Mouse (Mus musculus) hindbrain, postnatal 0 days (tissue): Measurements from ENCODE around the gene Man2b1. TPM values are rescaled to one million over a fixed set of nuclear protein-coding genes. Genes with fewer than 3 reads are reported as not detected.
"Not testable (repeated sequence)": the region's sequence is repeated elsewhere in the genome, so short reads cannot be mapped to it uniquely, and the experiment has no call there.

Source experiments
- ATAC-seq: fragments of 200-750 bp; cut with Nextera tagmentation; 2 replicates; pipeline ENCODE4 v1.8.0; 2017; ENCODE audit warnings: mild to moderate bottlenecking, moderate TSS enrichment, moderate library complexity
- DNase-seq: peaks from one replicate; pipeline ENCODE4 v3.0.0-alpha.2; 2015; ENCODE audit warnings: low spot score
- H3K27ac ChIP-seq: fragments of 300-500 bp; sonication (generic); 2 replicates; pipeline ENCODE4 v1.5.1; 2014; ENCODE audit warnings: mild to moderate bottlenecking
- H3K27me3 ChIP-seq: fragments of 300-500 bp; sonication (generic); 2 replicates; pipeline ENCODE4 v1.6.1; 2014; ENCODE audit warnings: low read length, mixed read lengths; ENCODE audit not compliant: insufficient read depth
- H3K36me3 ChIP-seq: fragments of 300-500 bp; sonication (generic); 2 replicates; pipeline ENCODE4 v1.6.1; 2014; ENCODE audit warnings: low read length, mixed read lengths; ENCODE audit not compliant: insufficient read depth
- H3K4me1 ChIP-seq: fragments of 300-500 bp; sonication (generic); 2 replicates; pipeline ENCODE4 v1.6.1; 2014; ENCODE audit warnings: antibody characterized with exemption, low read length, mixed read lengths; ENCODE audit not compliant: insufficient read depth
- H3K4me2 ChIP-seq: fragments of 300-500 bp; sonication (generic); 2 replicates; pipeline ENCODE4 v1.6.1; 2014; ENCODE audit warnings: low read depth, mild to moderate bottlenecking, low read length, moderate library complexity, mixed read lengths
- H3K4me3 ChIP-seq: fragments of 300-500 bp; sonication (generic); 2 replicates; pipeline ENCODE4 v1.5.1; 2014; ENCODE audit warnings: low read length
- H3K9ac ChIP-seq: fragments of 300-500 bp; sonication (generic); replicated peaks from 2 replicates; pipeline ENCODE4 v1.6.1; 2014; ENCODE audit warnings: mild to moderate bottlenecking, low read length, moderate library complexity, mixed read lengths
- H3K9me3 ChIP-seq: fragments of 300-500 bp; sonication (generic); 2 replicates; pipeline ENCODE4 v1.6.1; 2016; ENCODE audit warnings: low read length, mixed read lengths
- CTCF ChIP-seq: IDR thresholded peaks from 2 replicates; pipeline ENCODE4 v1.5.1; 2016; ENCODE audit warnings: antibody characterized with exemption, control low read depth, low read depth
- WGBS: fragments of 180-500 bp; shearing (Covaris S2); extraction: QIAGEN DNeasy Blood & Tissue Kit; methylation state at CpG from one replicate; pipeline ENCODE4 v1.1.7; 2014; 5-methylcytosine and 5-hydroxymethylcytosine counted together
- polyA plus RNA-seq: library from polyadenylated mRNA; unstranded; fragments of >200 nt; fragmentation: Nextera tagmentation; extraction: Ambion mirVana; gene quantifications from 2 replicates; pipeline ENCODE4 v1.2.1, GENCODE M21; 2015
- total RNA-seq: library from RNA; depleted of rRNA; stranded (reverse); fragments of >200 nt; gene quantifications from 2 replicates; pipeline ENCODE4 v1.2.3, GENCODE M21; 2014

The Man2b1 gene
- total and polyA plus RNA-seq, 2 experiments from 2014 or later: 22.5 to 32.9 TPM

GRCm38 (mm10) chr8:85115501-85115900, 32.4 kb downstream of the Man2b1 start:
- H3K4me2 ChIP-seq: no peak overlapping the region
- no peaks in the 10 kb centered on the region for H3K27me3 ChIP-seq
- no peak for TF ChIP-seq CTCF
- H3K9ac ChIP-seq: no peak overlapping the region
- H3K4me3 ChIP-seq: no peak overlapping the region
- WGBS: 77% methylated on average over 4 of the region's 4 CpGs
- DNase-seq (no peak), ATAC-seq (no peak)
- peaks cover 14% of the 10 kb centered on the region; the same call in 1 of the 2 replicates for H3K36me3 ChIP-seq
- H3K27ac ChIP-seq: no peak overlapping the region
- no peaks in the 10 kb centered on the region for H3K4me1 ChIP-seq
- H3K9me3 ChIP-seq: no peaks in the 10 kb centered on the region

GRCm38 (mm10) chr8:85116984-85117383, 33.9 kb downstream of the Man2b1 start:
- H3K9me3 ChIP-seq: no peaks in the 10 kb centered on the region
- 92% methylated on average over 7 of the region's 7 CpGs for WGBS
- no peaks in the 10 kb centered on the region for H3K4me1 ChIP-seq
- DNase-seq: no peak
- no peaks in the 10 kb centered on the region for H3K27me3 ChIP-seq
- no peak overlapping the region for H3K27ac ChIP-seq
- no peak overlapping the region for H3K4me2 ChIP-seq
- H3K36me3 ChIP-seq: 0 out of 2 replicates have a peak, but pooled peaks cover under 1% of the 10 kb centered on the region
- no peak overlapping the region for H3K9ac ChIP-seq
- TF ChIP-seq CTCF: no peak
- no peak for ATAC-seq
- H3K4me3 ChIP-seq: no peak overlapping the region

GRCm38 (mm10) chr8:85119052-85119981, 36.2 kb downstream of the Man2b1 start:
- no peaks in the 10 kb centered on the region for H3K4me1 ChIP-seq
- H3K9me3 ChIP-seq: no peaks in the 10 kb centered on the region
- 7% methylated on average over 37 of the region's 37 CpGs for WGBS
- H3K27me3 ChIP-seq: no peaks in the 10 kb centered on the region
- peak overlapping the region; percentile 77 for H3K27ac ChIP-seq
- H3K4me3 ChIP-seq: peak overlapping the region; percentile 58
- H3K4me2 ChIP-seq: peak overlapping the region; percentile 72
- peak; percentile 61 for TF ChIP-seq CTCF
- ATAC-seq (peak; percentile 94), DNase-seq (peak; percentile 92)
- no peaks in the 10 kb centered on the region for H3K36me3 ChIP-seq
- H3K9ac ChIP-seq: peak overlapping the region; percentile 62

GRCm38 (mm10) chr8:85120251-85120650, 37.2 kb downstream of the Man2b1 start:
- H3K4me3 ChIP-seq, H3K36me3 ChIP-seq, H3K4me2 ChIP-seq, ATAC-seq, H3K9me3 ChIP-seq, H3K27ac ChIP-seq, DNase-seq, H3K27me3 ChIP-seq, H3K9ac ChIP-seq, H3K4me1 ChIP-seq: not testable (repeated sequence)
- WGBS: 81% methylated on average over 5 of the region's 5 CpGs

- no peaks in the 10 kb centered on the region for H3K36me3 ChIP-seq
- H3K27ac ChIP-seq: no peak within 1 kb of the TSS
- H3K4me2 ChIP-seq: no peak within 1 kb of the TSS
- H3K4me1 ChIP-seq: no peaks in the 10 kb centered on the region
- H3K9ac ChIP-seq: no peak within 1 kb of the TSS
- H3K4me3 ChIP-seq: no peak within 1 kb of the TSS
- TF ChIP-seq CTCF: no peak
- DNase-seq (no peak), ATAC-seq (no peak)
- H3K27me3 ChIP-seq: no peaks in the 10 kb centered on the region
- WGBS: 79% methylated on average over 3 of the region's 3 CpGs
- no peaks in the 10 kb centered on the region for H3K9me3 ChIP-seq
These were observed 39.9 kb downstream of the Man2b1 start, which contains the start of gene Zfp791 for GRCm38 (mm10) chr8:85122995-85123394. Gene Zfp791 (minus strand): TSS chr8:85123095.

- Histone ChIP-seq H3K27ac (no peak overlapping the region), H3K4me2 (no peak overlapping the region), H3K36me3 (no peaks in the 10 kb centered on the region), H3K4me3 (no peak overlapping the region), H3K27me3 (no peaks in the 10 kb centered on the region), H3K4me1 (no peaks in the 10 kb centered on the region), H3K9me3 (no peaks in the 10 kb centered on the region), H3K9ac (no peak overlapping the region)
- TF ChIP-seq CTCF: no peak
- DNase-seq (no peak), ATAC-seq (no peak)
- 92% methylated on average over 8 of the region's 8 CpGs for WGBS
These were observed 40.6 kb downstream of the Man2b1 start for GRCm38 (mm10) chr8:85123691-85124090.

- no peak for ATAC-seq
- Histone ChIP-seq H3K4me1 (no peaks in the 10 kb centered on the region), H3K4me2 (no peak overlapping the region), H3K4me3 (no peak overlapping the region), H3K36me3 (no peaks in the 10 kb centered on the region), H3K9me3 (no peaks in the 10 kb centered on the region), H3K27ac (no peak overlapping the region), H3K9ac (no peak overlapping the region), H3K27me3 (no peaks in the 10 kb centered on the region)
- no peak for TF ChIP-seq CTCF
- 93% methylated on average over 1 of the region's 1 CpGs for WGBS
- DNase-seq: no peak
These were observed 49.3 kb downstream of the Man2b1 start for GRCm38 (mm10) chr8:85132335-85132734.

GRCm38 (mm10) chr8:85135690-85136089, 52.6 kb downstream of the Man2b1 start:
- not testable (repeated sequence) for H3K27ac ChIP-seq, ATAC-seq, H3K9ac ChIP-seq, DNase-seq, H3K4me3 ChIP-seq, H3K27me3 ChIP-seq, H3K36me3 ChIP-seq, H3K4me2 ChIP-seq, H3K4me1 ChIP-seq, H3K9me3 ChIP-seq
- 89% methylated on average over 2 of the region's 2 CpGs for WGBS
